Mouse (Mus musculus) CD4-positive, CD25-positive, alpha-beta regulatory T cell, adult 4 months (primary cell): ENCODE results near the gene Izumo2. TPM values are rescaled to one million over a fixed set of nuclear protein-coding genes. Genes with fewer than 3 reads are reported as not detected.
"Not testable (repeated sequence)": the region's sequence is repeated elsewhere in the genome, so short reads cannot be mapped to it uniquely, and the experiment has no call there.

Source experiments
- ATAC-seq: one replicate; pipeline ENCODE4 v1.8.0; 2017
- polyA plus RNA-seq, 2 experiments: library from polyadenylated mRNA; unstranded; fragments of 100-300 nt; shearing (Covaris generic); gene quantifications; one replicate each; pipeline ENCODE4 v1.2.1; 2017

Izumo2 gene
- polyA plus RNA-seq, 2 experiments from 2014 or later = not detected

DNA sequence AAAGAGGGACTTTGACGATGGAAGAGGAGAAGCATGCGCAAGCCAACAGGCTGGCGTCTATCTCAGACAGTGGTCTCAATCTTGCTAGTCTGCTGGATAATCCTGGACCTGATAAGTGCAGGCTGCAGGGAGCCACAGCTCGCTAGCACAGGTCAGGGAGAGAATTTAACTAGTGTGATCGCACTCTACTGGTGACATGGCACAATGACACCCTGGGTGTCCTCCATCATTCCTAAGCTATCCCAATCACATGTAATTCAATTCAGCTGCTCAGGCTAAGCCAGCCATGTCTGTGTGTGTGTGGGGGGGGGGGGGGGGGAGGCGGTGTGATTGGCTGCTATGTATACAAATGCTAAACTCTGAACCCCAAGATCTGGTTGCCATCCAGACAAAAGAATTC, 6.6 kb upstream of the Izumo2 start:
- no peak for ATAC-seq

DNA sequence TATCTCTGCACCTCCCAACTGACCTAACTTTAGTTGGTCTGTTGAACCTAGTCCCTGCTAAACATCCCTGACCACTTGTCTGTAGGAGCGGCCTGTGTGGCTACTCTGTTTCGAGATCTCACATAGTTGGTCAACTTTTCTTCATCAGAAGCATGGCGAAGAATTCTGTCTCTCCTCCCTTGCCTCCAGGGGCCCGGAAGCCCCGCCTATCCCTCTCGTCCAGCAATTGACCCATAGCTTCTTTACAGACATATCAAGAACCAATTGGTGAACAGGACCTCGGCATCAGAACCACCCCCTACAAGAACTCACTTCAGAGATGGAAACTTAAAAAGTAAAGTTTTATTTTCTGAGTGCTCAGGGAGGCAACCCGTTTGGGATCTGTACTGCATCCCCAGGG, 5.6 kb upstream of the Izumo2 start:
- ATAC-seq = no peak

DNA sequence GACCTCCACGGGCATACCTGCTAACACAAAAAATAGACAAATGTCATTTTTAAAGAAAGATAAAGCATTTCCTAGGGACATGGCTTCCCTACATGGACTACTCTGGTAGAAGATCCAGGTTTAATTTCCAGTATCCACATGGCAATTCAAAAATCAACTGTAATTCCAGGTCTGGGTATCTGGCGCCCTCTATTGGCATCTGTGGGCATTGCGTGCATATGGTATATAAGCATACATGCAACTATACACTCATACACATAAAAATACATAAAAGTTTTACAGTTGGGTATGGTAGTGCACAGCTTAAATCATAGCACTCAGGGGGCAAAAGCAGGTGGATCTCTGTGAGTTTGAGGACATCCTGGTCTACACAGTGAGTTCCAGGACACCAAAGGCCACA, 4.2 kb upstream of the Izumo2 start:
- ATAC-seq = no peak

DNA sequence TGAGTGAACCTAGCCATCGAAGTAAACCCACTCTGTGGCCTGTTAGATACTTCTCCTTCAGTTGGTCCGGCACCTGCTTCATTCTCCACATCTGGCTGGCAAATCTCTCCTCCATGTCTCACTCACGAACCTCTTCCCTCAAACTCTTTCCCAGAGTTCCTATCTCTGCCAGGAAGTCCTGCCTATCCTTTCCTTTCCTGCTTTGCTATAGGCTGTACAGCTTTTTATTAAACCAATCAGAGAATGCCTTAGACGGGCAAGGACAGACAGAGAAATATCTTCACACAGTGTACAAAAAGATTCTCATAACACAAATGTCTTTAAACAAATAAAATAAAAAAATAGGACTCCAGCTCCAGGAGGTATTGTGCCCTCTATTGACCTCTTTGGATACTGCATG, 3.5 kb upstream of the Izumo2 start:
- no peak for ATAC-seq

DNA sequence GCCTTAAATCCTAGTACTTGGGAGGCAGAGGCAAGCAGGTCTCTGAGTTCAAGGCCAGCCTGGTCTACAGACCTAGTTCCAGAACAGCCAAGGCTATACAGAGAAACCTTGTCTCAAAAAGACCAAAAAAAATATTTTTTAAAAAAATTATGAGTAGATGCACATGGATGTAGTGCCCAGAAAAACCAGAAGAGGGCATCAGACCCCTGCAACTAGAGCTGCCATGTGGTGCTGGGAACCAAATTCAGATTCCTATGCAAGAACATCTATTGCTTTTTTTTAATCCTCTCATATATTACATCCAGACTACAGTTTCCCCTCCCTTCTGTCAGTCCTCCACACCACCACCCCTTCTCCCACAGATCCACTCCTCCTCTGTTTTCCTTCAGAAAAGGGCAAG, 2.2 kb upstream of the Izumo2 start:
- no peak for ATAC-seq

DNA sequence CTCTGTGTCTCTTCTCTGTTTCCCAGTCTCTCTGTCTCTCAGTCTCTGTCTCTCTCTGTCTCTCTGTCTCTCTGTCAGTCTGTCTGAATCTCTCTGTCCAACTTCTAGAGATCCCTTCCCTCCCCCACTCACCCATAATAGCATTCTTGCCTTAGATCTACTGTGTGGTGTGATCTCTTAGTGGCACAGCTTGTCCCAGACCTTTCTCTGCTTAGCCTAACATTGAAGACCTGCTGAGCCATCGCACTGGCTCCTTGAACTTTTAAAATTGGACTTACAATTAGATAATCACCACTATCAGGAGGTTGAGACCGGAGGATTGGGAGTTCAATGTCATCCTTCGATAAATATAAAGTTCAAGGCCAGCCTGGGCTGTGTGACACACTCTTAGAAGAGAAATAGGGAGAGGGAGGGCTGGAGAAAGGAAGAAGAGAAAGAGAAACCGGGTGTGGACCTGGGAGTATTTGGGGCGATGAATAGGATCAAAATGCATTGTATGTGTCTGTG, 1.3 kb upstream of the Izumo2 start:
- ATAC-seq = no peak

DNA sequence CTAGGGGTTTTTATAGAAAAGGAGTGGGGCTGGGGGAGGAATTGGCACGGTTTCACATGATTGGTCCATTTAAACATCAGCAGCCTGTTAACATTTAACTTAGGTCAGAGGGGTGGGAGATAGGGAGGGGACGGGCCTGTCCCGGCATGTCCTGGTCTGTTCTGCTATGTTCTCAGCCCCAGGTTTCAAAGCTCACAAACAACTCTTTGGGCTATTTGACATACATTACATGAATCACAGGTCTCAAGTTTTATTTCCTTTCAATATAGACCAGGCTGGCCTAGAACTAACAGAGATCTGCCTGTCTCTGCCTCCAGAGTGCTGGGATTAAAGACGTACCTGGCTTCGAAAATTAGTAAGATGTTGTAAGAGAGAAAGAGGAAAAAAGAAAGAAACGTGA, 449 bp upstream of the Izumo2 start:
- not testable (repeated sequence) for ATAC-seq

DNA sequence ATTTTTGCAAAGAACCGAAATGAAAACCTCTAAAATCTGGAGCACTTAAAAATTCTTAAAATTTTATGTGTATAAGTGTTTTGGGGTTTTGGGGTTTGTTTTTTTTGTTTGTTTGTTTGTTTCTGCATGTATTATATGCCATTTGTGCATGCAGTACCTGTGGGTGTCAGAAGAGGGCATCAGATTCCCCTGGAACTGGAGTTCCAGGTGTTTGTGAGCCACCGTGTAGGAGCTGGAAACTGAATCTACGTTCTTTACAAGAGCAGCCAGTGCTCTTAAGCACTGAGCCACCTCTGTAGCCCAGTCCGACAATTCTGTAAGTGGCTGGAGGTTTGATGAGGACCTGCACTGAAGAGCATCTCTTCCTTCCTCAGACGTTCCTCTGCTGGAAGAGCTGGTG, 1.3 kb downstream of the Izumo2 start:
- ATAC-seq = no peak

DNA sequence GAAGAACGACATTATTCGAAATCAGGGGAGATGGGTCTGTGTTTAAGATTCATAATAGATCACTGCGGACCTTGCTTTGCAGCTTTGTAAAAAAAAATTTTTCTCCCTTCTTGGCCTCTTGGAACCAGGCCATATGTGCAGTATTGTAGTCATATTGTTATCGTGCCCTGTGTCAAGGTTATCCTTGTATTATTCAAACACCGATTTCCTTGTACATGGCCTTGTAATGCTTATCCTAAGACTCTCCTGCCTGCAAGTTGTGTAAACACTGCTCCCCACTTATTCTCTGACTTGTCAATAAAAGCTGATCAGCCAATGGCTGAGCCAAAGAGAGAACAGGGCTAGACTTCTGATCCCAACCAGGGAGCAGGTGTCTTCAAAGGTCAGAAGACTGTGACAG, 13.5 kb downstream of the Izumo2 start:
- ATAC-seq = no peak

DNA sequence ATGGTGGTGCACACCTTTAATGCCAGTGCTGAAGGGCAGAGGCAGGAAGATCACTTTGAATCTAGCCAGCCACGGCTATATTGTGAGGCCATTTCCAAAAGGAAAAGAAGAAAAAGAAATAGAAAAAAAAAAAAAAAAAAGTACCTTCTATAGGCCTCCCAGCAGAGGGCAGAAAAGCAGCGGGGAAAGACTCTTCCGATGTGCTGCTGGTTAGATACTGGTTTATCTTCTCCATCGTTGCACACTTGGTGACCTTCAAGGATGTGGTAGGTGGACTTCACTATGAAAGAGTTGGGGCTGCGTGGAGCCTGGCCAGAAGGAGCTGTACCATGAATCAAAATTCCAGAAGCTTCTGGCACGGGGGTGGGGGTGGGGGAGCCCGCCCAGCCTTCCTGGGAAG, 15.8 kb downstream of the Izumo2 start:
- no peak for ATAC-seq

DNA sequence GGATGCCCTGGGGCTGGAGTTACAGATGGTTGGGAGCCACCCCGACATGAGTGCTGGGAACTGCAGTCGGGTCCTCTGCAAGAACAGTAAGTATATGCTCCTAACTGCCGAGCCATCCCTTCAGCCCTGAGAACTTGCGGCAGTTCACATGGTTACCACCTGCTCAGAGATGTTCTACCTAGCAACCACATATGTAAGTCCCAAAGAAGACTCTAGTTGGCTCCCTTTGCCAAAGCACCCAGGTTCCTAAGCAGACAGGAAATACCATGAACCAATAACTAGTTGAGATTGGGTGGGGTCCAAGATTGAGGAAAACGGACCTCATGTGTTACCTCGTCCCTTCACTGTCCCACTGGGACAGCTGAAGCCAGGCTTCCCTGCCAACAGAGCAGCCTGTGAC, 17.8 kb downstream of the Izumo2 start:
- ATAC-seq = peak; percentile 82

DNA sequence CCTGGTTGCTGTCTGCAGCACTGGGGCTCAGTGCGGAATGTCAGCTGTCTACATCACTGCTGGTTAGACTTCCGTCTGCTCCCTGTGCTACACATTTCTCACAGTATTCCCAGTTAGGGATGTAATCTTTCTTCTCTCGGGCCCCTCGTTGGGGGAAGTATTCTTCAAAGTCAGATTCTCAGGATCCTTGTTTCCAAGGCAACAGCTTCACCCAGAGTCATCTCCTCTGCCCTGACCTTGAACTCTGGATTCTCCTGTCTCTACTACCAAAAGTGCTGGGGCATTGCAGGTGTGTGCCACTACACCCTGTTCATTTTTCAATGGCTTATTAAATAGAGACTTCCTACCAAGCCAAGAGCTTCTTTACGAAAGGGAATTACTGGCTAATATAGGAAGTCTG, 18.6 kb downstream of the Izumo2 start:
- no peak for ATAC-seq

DNA sequence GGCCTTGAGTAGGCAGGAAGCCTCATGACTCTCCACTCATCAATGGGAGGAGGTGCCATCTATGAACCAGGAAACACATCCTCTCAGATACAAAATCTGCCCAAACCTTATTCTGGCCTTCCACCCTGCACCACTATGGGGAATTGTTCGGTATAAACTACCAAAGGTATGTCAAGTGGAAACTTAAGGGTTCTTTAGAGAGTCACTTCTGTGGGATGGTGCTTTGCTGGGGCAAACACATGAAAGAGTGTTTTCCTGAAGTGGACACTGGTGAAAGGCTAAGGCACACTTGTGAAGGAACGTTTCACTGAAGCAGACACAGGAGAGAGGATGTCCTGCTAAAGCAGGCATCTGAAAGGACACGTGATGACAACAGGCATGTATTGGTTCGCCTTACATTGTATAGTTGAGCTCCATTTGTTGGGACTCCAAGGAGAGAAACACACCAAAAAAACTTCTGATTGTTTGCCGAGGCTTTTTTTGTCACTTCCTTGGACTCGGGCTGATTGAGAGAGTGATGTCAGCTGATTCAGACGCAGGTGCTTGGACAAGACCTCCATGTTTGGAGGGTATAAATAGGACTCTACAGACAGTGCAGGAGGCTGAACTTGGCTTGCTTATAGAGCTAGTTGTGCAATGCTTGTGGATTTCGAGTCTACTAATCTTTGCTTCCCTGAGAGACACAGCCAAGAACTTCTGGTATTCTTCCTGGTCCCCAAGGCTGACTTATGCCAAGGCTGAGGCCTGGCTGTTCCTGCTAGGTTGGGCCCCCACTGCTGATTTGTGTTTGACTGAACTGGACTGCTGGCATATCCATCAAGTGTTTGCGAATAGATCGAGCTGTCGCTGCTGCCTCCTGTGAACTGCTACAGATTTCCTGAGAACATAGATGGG, 19.8 kb downstream of the Izumo2 start:
- ATAC-seq = no peak

DNA sequence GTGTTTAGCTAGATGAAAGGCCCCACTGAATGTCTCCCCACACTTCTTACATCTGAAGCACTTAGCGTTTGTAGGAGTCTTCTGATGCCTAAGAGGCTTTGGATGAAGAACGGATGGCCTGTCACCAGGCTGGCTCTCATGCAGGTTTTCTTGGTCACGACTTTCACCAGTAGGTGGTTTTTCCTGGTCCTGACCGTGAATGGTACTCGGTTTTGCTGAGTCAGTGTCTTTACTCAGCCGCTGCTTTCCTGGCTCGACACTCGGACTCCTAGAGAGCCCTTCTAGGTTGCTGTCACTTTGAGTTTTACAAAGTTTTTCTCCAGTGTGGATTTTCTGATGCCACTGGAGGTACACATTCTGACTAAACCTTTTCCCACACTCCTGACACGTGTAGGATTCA, 25.2 kb downstream of the Izumo2 start:
- no peak for ATAC-seq

DNA sequence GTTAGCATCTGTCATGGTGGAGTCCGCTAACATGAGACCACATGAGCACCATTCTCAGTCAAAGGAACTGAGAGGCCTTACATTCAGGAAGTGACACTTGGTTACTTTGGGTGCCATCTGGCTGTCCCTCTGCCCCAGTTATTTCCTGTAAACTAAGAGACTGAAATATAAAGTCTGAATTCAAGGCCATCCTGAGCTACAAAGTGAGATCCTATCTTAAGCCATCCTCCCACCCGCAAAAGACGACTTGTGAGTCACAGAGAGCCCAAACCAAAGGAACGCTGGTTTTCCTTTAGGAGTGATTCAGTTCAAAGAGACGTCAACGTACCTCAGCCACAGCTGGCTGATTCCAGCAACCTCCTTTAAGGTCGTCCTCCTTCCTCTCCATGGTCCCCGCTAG, 32.8 kb downstream of the Izumo2 start:
- ATAC-seq = no peak

DNA sequence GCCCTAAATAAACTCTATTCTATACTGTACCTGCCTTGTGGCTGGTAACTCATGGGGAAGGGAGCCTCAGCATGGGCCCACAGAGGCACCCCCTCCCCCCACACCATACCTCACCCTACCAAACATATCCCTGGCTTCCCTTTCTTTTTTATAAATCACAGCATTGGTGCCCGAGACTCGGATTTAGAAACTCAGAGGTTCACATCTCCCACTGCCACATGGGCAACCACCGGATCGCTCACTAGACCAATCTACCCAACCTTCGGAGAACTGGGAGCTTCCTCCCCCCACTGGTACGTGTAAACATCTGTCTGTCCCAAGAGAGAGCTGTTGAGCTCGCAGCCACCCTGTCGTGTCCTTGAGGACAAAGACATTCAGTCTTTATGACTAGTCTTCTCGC, 35.7 kb downstream of the Izumo2 start:
- ATAC-seq = no peak

DNA sequence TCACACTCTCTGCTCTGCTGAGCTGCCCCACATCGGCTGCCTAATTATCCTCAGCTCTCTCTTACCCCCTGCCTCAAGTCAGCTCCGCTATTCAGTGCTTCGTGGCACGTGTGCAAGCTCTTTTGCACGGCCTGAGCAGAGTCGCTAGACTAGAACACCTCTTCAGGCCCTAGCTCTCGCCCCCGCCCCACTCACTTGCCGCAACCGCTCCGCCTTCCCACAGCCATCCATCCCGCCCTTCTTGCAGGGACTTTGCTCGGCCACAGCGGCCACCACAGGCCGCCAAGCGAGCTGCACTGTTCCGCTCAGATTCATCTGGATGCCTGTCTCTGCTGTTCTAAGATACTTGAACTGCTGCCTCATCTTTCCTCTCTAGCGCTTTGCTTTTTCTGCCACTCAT, 36.5 kb downstream of the Izumo2 start:
- peak; percentile 63 for ATAC-seq

DNA sequence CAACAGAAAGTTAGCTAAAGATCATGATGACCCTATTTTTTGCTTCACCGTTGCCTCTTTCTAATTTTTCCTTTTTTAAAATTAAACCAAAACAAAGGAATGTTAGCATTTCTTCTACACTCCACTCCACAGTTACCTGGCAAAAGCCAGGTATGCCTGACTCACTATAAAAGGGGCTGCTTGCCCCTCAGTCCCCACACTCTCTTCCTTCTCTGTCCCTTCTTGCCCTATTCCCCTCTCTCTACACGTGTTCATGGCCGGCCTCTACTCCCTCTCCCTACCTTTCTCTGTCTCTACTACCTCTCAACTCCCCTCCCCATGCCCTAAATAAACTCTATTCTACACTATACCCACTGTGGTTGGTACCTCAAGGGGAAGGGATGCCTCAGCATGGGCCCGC, 38.6 kb downstream of the Izumo2 start:
- no peak for ATAC-seq

DNA sequence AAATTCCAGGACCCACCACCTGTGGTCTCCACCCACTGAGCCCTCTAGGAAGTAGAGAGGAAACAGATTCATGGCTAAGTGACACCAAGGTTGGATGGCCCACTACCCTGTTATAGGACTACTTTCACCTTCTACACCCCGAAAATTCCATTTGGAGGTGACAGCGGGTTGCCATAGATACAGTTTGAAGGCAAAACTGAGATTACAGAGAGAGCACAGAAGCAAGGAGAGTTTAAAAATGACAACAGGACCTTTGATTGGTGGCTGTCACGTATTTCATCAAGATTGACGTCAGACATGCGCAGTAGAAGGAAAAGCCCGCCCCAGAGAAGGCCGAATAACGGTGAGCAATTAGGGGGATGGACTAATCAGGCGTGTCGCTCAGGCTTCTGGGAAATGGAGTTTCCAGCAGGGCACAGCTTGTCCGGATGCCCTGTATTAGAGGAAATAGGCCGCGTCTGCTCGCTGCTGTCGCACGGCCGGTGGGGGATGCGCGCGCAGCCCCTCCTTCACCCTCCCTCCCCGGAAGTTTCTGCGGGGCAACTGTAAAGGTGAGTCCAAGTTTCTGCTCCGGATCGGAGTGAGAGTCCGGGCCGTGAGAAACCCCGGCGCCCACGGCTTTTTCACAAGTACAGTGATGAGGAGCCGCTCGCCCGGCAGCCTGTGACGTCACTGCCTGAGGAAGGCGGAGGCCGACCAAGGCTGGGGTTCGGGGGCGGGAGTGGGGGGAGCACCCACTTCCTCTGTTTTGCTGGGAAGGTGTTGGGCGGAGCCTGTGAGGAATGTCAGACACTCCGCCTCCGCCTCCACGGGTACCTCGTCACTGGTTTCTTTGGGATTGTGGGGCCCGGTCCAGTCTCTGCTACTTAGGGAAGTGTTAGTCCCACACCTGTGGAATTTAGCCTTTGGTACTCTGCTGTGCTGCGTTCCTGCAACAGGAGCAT, 39.8 kb downstream of the Izumo2 start, which contains the start of gene Vrk3:
Vrk3 (plus strand) TSS at position 313 of the 944 bp plus-strand sequence.
- peak; percentile 93 for ATAC-seq

DNA sequence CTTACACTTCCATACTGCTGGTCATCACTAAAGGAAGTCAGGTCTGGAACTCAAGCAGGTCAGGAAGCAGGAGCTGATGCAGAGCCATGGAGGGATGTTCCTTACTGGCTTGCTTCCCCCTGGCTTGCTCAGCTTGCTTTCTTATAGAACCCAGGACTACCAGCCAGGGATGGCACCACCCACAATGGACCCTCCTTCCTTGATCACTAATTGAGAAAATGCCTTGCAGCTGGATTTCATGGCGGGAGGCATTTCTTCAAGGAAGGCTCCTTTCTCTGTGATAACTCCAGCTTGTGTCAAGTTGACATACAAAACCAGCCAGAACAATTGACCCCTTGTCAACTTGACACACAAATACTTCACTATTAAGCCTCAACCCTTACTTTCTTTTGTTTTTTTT, 42.4 kb downstream of the Izumo2 start, which contains the start of gene Zfp473:
Zfp473 (minus strand) TSS at position 101 of the 400 bp plus-strand sequence.
- ATAC-seq = not testable (repeated sequence)

DNA sequence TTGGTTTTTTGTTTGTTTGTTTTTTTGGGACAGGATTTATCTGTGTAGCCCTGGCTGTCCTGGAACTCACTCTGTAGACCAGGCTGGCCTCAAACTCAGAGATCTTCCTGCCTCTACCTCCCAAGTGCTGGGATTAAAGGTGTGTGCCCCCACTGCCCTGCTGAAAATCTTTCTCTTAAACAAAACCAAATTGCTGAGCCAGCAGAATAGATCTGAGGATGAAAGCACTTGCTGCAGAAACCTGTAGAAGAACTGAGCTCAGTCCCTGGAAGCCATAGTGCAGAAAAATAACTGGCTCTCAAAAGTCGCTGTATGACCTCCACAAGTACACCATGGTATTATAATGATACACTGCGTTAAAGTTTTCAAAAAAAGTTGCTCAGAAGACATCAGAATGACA, 48.6 kb downstream of the Izumo2 start:
- ATAC-seq = no peak

DNA sequence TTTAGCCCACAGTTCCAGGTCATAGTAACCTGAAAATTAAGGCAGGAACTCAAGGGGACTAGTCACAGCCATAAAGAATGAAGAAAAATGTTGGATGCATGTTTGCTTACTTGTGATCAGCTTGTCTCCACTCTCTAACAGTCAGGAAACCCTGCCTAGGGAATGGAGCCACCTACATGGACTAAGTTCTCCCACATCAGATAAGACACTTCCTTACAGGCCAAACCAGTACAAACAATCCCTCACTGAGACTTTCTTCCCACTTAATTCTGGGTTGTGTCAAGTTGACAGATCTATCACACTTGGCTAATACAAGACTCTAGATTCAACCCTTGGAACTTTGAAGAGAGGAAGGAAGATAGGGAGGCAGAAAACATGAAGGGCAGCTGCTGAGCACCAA, 51.8 kb downstream of the Izumo2 start:
- ATAC-seq = no peak

DNA sequence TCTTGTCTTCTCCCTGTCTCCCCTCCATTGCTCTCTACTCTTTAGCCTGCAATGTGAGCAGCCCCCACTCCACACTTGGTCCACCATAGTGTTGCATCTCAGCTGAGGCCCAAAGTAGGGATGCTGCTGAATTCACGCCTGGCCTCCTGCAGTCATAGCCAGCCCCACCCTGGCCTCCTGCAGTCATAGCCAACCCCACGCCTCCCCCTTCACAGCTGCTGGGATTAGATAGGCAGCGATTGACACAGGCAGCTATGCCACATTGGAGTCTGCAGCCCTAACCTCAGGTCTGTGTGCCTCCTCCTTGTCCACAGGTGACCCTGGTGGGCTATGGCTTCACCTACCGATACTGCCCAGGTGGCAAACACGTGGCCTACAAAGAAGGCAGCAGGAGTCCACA, 59.6 kb downstream of the Izumo2 start:
- no peak for ATAC-seq
